Mouse (Mus musculus): ENCODE data around the gene Haus8. TPM values are rescaled to one million over a fixed set of nuclear protein-coding genes. Genes with fewer than 3 reads are reported as not detected.
"Not testable (repeated sequence)": the region's sequence is repeated elsewhere in the genome, so short reads cannot be mapped to it uniquely, and the experiment has no call there.

Haus8 gene
- polyA plus RNA-seq, 1 experiment from 2014 or later = 60.1 TPM

- peaks cover 58% of the 10 kb centered on the region for H3K36me3 ChIP-seq
- H3K9me3 ChIP-seq (replicated peaks) = no peaks in the 10 kb centered on the region
- no peak overlapping the region for H3K4me3 ChIP-seq
- no peak overlapping the region for H3K9ac ChIP-seq
- WGBS (ENCODE audit: insufficient replicate concordance) = 81% methylated on average over 1 of the region's 1 CpGs
- no peak overlapping the region for H3K4me2 ChIP-seq
- peaks cover 20% of the 10 kb centered on the region for H3K4me1 ChIP-seq
- no peaks in the 10 kb centered on the region for H3K27me3 ChIP-seq (replicated peaks)
- ATAC-seq = no peak
- H3K27ac ChIP-seq = no peak overlapping the region
Observed at GRCm38 (mm10) chr8:71302788-71303187, 30.1 kb upstream of the Haus8 start.

- 76% methylated on average over 3 of the region's 3 CpGs for WGBS (ENCODE audit: insufficient replicate concordance)
- no peak overlapping the region for H3K27ac ChIP-seq
- H3K9ac ChIP-seq = no peak overlapping the region
- H3K4me3 ChIP-seq = no peak overlapping the region
- H3K27me3 ChIP-seq (replicated peaks) = no peaks in the 10 kb centered on the region
- H3K4me2 ChIP-seq = no peak overlapping the region
- ATAC-seq = 0 out of 2 replicates have a peak, but pooled peaks have one; percentile 16
- no peaks in the 10 kb centered on the region for H3K9me3 ChIP-seq (replicated peaks)
- peaks cover 12% of the 10 kb centered on the region for H3K4me1 ChIP-seq
- peaks cover 79% of the 10 kb centered on the region for H3K36me3 ChIP-seq
Observed at GRCm38 (mm10) chr8:71299716-71300115, 27.0 kb upstream of the Haus8 start.

- H3K27me3 ChIP-seq (replicated peaks) = no peaks in the 10 kb centered on the region
- 80% methylated on average over 1 of the region's 1 CpGs for WGBS (ENCODE audit: insufficient replicate concordance)
- no peak overlapping the region for H3K4me2 ChIP-seq
- H3K9me3 ChIP-seq (replicated peaks) = no peaks in the 10 kb centered on the region
- no peak overlapping the region for H3K4me3 ChIP-seq
- H3K9ac ChIP-seq = no peak overlapping the region
- H3K4me1 ChIP-seq = peaks cover 11% of the 10 kb centered on the region
- H3K27ac ChIP-seq = no peak overlapping the region
- peaks cover 63% of the 10 kb centered on the region for H3K36me3 ChIP-seq
- no peak for ATAC-seq
Observed at GRCm38 (mm10) chr8:71297439-71297838, 24.7 kb upstream of the Haus8 start.

- H3K9me3 ChIP-seq (replicated peaks) = no peaks in the 10 kb centered on the region
- no peak overlapping the region for H3K9ac ChIP-seq
- H3K36me3 ChIP-seq = peaks cover 61% of the 10 kb centered on the region
- H3K27me3 ChIP-seq (replicated peaks) = no peaks in the 10 kb centered on the region
- H3K4me1 ChIP-seq = peaks cover 8% of the 10 kb centered on the region; the same call in 1 of the 2 replicates
- H3K27ac ChIP-seq = no peak overlapping the region
- H3K4me2 ChIP-seq = no peak overlapping the region
- no peak overlapping the region for H3K4me3 ChIP-seq
- no peak for ATAC-seq
- WGBS (ENCODE audit: insufficient replicate concordance) = 90% methylated on average over 2 of the region's 2 CpGs
Observed at GRCm38 (mm10) chr8:71296784-71297183, 24.1 kb upstream of the Haus8 start.

GRCm38 (mm10) chr8:71296188-71296621 is 23.5 kb upstream of the Haus8 start:
- Histone ChIP-seq H3K27me3 (replicated peaks) (no peaks in the 10 kb centered on the region), H3K4me3 (no peak overlapping the region), H3K27ac (no peak overlapping the region), H3K36me3 (peaks cover 63% of the 10 kb centered on the region), H3K4me2 (no peak overlapping the region), H3K4me1 (peaks cover 8% of the 10 kb centered on the region; the same call in 1 of the 2 replicates), H3K9ac (no peak overlapping the region), H3K9me3 (replicated peaks) (no peaks in the 10 kb centered on the region)
- 59% methylated on average over 2 of the region's 2 CpGs for WGBS (ENCODE audit: insufficient replicate concordance)
- 0 out of 2 replicates have a peak, but pooled peaks have one; percentile 27 for ATAC-seq

- H3K36me3 ChIP-seq = peaks cover 75% of the 10 kb centered on the region
Observed at GRCm38 (mm10) chr8:71293930-71294329, 21.2 kb upstream of the Haus8 start.

GRCm38 (mm10) chr8:71291351-71291750 is 18.6 kb upstream of the Haus8 start:
- Histone ChIP-seq H3K4me2 (no peak overlapping the region), H3K4me1 (peaks cover 2% of the 10 kb centered on the region; the same call in 1 of the 2 replicates), H3K9me3 (replicated peaks) (0 out of 2 replicates have a peak, but pooled peaks cover 3% of the 10 kb centered on the region), H3K36me3 (peaks cover 65% of the 10 kb centered on the region), H3K4me3 (no peak overlapping the region), H3K27ac (no peak overlapping the region), H3K27me3 (replicated peaks) (no peaks in the 10 kb centered on the region), H3K9ac (no peak overlapping the region)
- ATAC-seq = no peak
- WGBS (ENCODE audit: insufficient replicate concordance) = 88% methylated on average over 6 of the region's 6 CpGs

More at GRCm38 (mm10) chr8:71293930-71294329, 21.2 kb upstream of the Haus8 start:
- H3K4me1 ChIP-seq; H3K4me2 ChIP-seq; H3K9me3 ChIP-seq (replicated peaks); H3K4me3 ChIP-seq; H3K9ac ChIP-seq; ATAC-seq; H3K27ac ChIP-seq; H3K27me3 ChIP-seq (replicated peaks): not testable (repeated sequence)
- WGBS (ENCODE audit: insufficient replicate concordance) = 83% methylated on average over 3 of the region's 3 CpGs

GRCm38 (mm10) chr8:71290911-71291310 is 18.2 kb upstream of the Haus8 start:
- WGBS (ENCODE audit: insufficient replicate concordance) = 91% methylated on average over 10 of the region's 10 CpGs
- ATAC-seq = no peak
- H3K4me1 ChIP-seq = peaks cover 7% of the 10 kb centered on the region
- H3K36me3 ChIP-seq = peaks cover 61% of the 10 kb centered on the region
- no peaks in the 10 kb centered on the region for H3K27me3 ChIP-seq (replicated peaks)
- H3K4me3 ChIP-seq = no peak overlapping the region
- H3K9me3 ChIP-seq (replicated peaks) = 0 out of 2 replicates have a peak, but pooled peaks cover 3% of the 10 kb centered on the region
- no peak overlapping the region for H3K9ac ChIP-seq
- H3K27ac ChIP-seq = no peak overlapping the region
- H3K4me2 ChIP-seq = no peak overlapping the region

- H3K4me2 ChIP-seq = no peak overlapping the region
- H3K9me3 ChIP-seq (replicated peaks) = 0 out of 2 replicates have a peak, but pooled peaks cover 3% of the 10 kb centered on the region
- H3K4me1 ChIP-seq = peaks cover 12% of the 10 kb centered on the region
- no peak for ATAC-seq
- WGBS (ENCODE audit: insufficient replicate concordance) = 88% methylated on average over 21 of the region's 21 CpGs
- no peak overlapping the region for H3K4me3 ChIP-seq
- H3K27me3 ChIP-seq (replicated peaks) = no peaks in the 10 kb centered on the region
- H3K27ac ChIP-seq = no peak overlapping the region
- no peak overlapping the region for H3K9ac ChIP-seq
- H3K36me3 ChIP-seq = peaks cover 56% of the 10 kb centered on the region
Observed at GRCm38 (mm10) chr8:71290211-71290610, 17.5 kb upstream of the Haus8 start.

GRCm38 (mm10) chr8:71289098-71289497 is 16.4 kb upstream of the Haus8 start:
- H3K27ac ChIP-seq = no peak overlapping the region
- ATAC-seq = no peak
- 73% methylated on average over 7 of the region's 7 CpGs for WGBS (ENCODE audit: insufficient replicate concordance)
- H3K4me3 ChIP-seq = no peak overlapping the region
- H3K27me3 ChIP-seq (replicated peaks) = no peaks in the 10 kb centered on the region
- 0 out of 2 replicates have a peak, but pooled peaks cover 3% of the 10 kb centered on the region for H3K9me3 ChIP-seq (replicated peaks)
- no peak overlapping the region for H3K9ac ChIP-seq
- peaks cover 45% of the 10 kb centered on the region for H3K36me3 ChIP-seq
- H3K4me1 ChIP-seq = peaks cover 12% of the 10 kb centered on the region
- no peak overlapping the region for H3K4me2 ChIP-seq

GRCm38 (mm10) chr8:71288441-71288949 is 15.8 kb upstream of the Haus8 start:
- Histone ChIP-seq H3K9ac (no peak overlapping the region), H3K4me1 (peaks cover 12% of the 10 kb centered on the region), H3K36me3 (peaks cover 44% of the 10 kb centered on the region), H3K27ac (no peak overlapping the region), H3K9me3 (replicated peaks) (0 out of 2 replicates have a peak, but pooled peaks cover 3% of the 10 kb centered on the region), H3K27me3 (replicated peaks) (no peaks in the 10 kb centered on the region), H3K4me2 (no peak overlapping the region), H3K4me3 (no peak overlapping the region)
- 48% methylated on average over 3 of the region's 3 CpGs for WGBS (ENCODE audit: insufficient replicate concordance)
- no peak for ATAC-seq

- peaks cover 27% of the 10 kb centered on the region for H3K4me1 ChIP-seq
- not testable (repeated sequence) for H3K27me3 ChIP-seq (replicated peaks); H3K4me3 ChIP-seq; H3K4me2 ChIP-seq; ATAC-seq; H3K9me3 ChIP-seq (replicated peaks); H3K9ac ChIP-seq
- peak overlapping the region; percentile 60 for H3K27ac ChIP-seq
- 20% methylated on average over 2 of the region's 2 CpGs for WGBS (ENCODE audit: insufficient replicate concordance)
- peaks cover 34% of the 10 kb centered on the region for H3K36me3 ChIP-seq
Observed at GRCm38 (mm10) chr8:71286223-71286622, 13.5 kb upstream of the Haus8 start.

- Histone ChIP-seq H3K27me3 (replicated peaks) (no peaks in the 10 kb centered on the region), H3K4me3 (no peak overlapping the region), H3K9ac (no peak overlapping the region), H3K4me2 (no peak overlapping the region), H3K36me3 (peaks cover 5% of the 10 kb centered on the region), H3K4me1 (peaks cover 35% of the 10 kb centered on the region), H3K27ac (no peak overlapping the region), H3K9me3 (replicated peaks) (no peaks in the 10 kb centered on the region)
- 67% methylated on average over 5 of the region's 5 CpGs for WGBS (ENCODE audit: insufficient replicate concordance)
- no peak for ATAC-seq
Observed at GRCm38 (mm10) chr8:71282621-71283020, 9.9 kb upstream of the Haus8 start.

All from liver, embryonic 12.5 days (tissue).